Mouse (Mus musculus) kidney, postnatal 4 days (tissue): ENCODE data around the gene Olfr589.
"Not testable (repeated sequence)": the region's sequence is repeated elsewhere in the genome, so short reads cannot be mapped to it uniquely, and the experiment has no call there.

Experiments used
- DNase-seq, 2 experiments: peaks; one replicate each; pipeline ENCODE4 v3.0.0; 2021; ENCODE audit warnings: mixed read lengths in 2 of 2

The Olfr589 gene

DNA sequence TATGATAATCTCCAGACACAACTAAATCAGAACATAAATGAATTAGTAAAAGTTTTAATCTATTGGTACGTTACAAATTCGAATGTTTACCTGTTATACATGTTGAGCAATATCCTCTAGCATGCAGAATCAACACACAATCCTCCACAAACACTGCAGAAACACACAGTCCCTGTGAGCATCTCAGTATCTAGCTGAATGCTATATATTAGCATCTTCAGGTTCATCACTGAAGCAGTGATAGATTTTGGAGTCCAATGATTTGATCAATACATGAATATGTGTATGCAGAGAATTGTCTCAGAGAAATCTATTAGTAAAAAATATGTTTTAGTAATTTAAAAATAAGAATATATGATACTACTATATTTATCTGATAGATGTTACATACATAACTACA lies at the start of gene Olfr589:
TSS of gene Olfr589 (minus strand) at position 101 of the 400 bp plus-strand sequence.
- no peak for DNase-seq

DNA sequence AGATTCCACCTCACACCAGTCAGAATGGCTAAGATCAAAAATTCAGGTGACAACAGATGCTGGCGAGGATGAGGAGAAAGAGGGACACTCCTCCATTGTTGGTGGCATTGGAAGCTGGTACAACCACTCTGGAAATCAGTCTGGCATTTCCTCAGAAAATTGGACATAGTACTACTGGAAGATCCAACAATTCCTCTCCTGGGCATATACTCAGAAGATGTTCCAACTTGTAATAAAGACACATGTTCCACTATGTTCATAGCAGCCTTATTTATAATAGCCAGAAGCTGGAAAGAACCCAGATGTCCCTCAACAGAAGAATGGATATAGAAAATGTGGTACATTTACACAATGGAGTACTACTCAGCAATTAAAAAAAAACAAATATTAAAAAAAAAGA lies 28.3 kb upstream of the Olfr589 start, which contains the start of gene Olfr592:
TSS of gene Olfr592 (plus strand) at position 301 of the 400 bp plus-strand sequence.
- DNase-seq: not testable (repeated sequence)

DNA sequence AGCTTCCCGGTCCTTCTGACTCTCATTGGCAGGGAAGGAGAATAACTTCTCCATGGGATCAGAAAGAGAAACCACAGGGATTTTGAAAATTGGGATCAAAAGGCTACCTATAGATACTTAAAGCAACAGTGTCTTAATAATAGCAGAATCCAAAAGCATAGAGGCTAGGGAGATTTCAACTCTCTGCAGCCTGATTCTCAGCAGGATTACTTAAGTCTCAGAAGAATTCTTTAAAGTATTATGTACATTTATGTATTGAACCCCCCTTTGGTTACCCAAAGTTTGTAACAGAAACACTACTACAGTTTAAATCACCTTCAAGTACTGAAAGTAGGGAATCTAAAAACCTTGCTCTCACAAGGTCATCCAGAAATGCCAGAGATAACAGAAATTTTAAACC lies 22.1 kb upstream of the Olfr589 start, which contains the start of gene Olfr591:
TSS of gene Olfr591 (minus strand) at position 101 of the 400 bp plus-strand sequence.
- DNase-seq: no peak

DNA sequence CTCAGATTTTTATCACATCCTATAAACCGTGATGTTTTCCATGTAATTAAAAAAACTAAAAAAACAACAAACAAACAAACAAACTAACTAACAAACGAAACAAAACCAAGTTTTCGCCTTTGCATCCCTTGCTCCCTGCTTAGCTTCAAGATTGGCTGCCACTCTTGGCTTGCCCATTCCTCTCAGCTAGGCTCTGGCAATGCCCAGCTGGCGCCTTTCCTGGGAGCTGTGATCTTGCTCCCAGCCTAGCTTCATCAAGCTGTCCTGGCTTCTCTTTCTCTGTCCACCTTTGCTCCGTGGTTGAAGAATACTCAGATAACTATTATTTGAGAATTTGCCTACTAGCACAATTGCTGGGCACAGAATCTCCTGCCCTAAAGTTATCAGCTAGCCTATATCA lies 13.5 kb upstream of the Olfr589 start:
- DNase-seq: no peak

DNA sequence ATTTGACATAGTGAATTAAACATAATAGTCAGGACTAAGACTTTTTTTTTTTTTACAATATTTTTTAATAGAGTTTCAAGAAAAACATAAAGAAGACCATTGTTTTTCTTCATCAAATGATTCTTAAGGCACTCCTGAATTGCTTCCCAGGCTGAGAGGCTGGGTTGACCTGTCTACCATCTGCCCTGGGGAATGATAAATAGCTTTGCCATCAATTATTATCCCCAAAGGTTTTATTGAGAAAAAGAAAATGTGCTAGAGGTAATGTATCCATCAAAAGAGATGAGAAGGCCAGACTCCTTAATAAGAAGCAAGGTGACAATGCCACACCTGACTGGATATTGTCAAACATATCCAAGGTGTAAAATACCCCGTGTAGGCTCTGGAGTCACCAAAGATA lies 15.6 kb downstream of the Olfr589 start, which contains the start of gene Olfr588-ps1:
TSS of gene Olfr588-ps1 (plus strand) at position 301 of the 400 bp plus-strand sequence.
- DNase-seq: no peak

DNA sequence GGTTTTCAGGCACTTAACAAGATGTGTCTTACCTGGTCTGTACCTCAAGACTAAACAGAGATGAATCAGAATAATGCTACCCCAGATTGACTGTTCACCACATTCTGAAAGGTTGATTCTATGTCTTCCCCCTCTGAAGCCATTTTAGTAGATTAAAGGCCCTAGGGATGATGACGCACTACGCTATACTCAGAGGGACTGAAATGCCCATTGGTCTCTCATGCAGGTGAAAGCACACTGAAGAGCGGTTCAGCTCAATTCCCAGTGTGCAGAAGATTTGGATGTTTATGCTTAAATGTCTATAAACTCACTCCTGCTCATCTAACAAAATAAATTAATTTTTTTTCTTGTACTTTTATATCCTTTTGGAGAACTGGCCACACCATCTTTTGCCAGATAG lies 30.6 kb downstream of the Olfr589 start, which contains the start of gene Olfr586:
TSS of gene Olfr586 (minus strand) at position 101 of the 400 bp plus-strand sequence.
- no peak for DNase-seq

DNA sequence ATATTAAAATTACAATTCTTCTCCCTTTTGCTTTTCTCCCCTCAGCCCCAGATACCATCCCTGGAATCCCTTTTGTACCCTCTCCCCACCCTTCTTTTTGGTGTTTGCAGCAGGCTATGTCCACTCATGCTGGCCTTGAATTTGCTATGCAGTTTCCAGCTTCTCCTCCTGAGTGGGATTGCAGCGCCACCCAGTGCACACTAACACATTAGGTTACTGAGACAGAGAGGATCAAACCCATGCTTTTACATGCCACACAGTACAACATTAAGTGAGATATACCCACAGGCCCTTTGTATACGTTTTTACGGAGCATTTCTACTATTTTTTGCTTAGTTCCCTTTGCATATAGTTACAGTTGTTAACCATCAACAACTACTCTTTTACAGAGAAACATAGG lies 36.8 kb downstream of the Olfr589 start:
- DNase-seq: peak; percentile 3 to 7
